Mouse (Mus musculus): ENCODE measurements around the gene Nufip1.

GRCm38 (mm10) chr14:76186299-76186698, 75.6 kb downstream of the Nufip1 start:
- TF ChIP-seq HCFC1 (IDR thresholded peaks at IDR 0.05; ENCODE audit: borderline replicate concordance, insufficient read depth, low read length) (no peak), ZNF384 (IDR thresholded peaks at IDR 0.05; ENCODE audit: low read depth, low read length) (no peak), MAFK (IDR thresholded peaks at IDR 0.05; ENCODE audit: insufficient read depth, low read depth, low read length) (no peak), ZC3H11A (IDR thresholded peaks at IDR 0.05; ENCODE audit: borderline replicate concordance, low read depth, low read length) (no peak), CHD2 (IDR thresholded peaks at IDR 0.05; ENCODE audit: low read depth, low read length) (no peak)
